Mouse (Mus musculus): ENCODE measurements around the gene Slc13a5. TPM values are rescaled to one million over a fixed set of nuclear protein-coding genes. Genes with fewer than 3 reads are reported as not detected.

Gene Slc13a5
- polyA plus RNA-seq, 1 experiment, result not detected

- Histone ChIP-seq H3K36me3 (replicated peaks; ENCODE audit: low read length) (no peaks in the 10 kb centered on the region), H3K27me3 (replicated peaks) (peaks cover 42% of the 10 kb centered on the region), H3K4me1 (peaks cover 8% of the 10 kb centered on the region), H3K9me3 (peaks cover 3% of the 10 kb centered on the region; the same call in 1 of the 2 replicates), H3K4me3 (replicated peaks) (no peak overlapping the region)
- TF ChIP-seq GATA1 (IDR thresholded peaks at IDR 0.05; ENCODE audit: borderline replicate concordance, low read length), result no peak
Measured at GRCm38 (mm10) chr11:72271761-72272160, 4.7 kb upstream of the Slc13a5 start.

- Histone ChIP-seq H3K9me3 (peaks cover 3% of the 10 kb centered on the region; the same call in 1 of the 2 replicates), H3K4me3 (replicated peaks) (peak overlapping the region; percentile 86), H3K4me1 (peaks cover 22% of the 10 kb centered on the region), H3K27me3 (replicated peaks) (peaks cover 78% of the 10 kb centered on the region), H3K36me3 (replicated peaks; ENCODE audit: low read length) (no peaks in the 10 kb centered on the region)
- TF ChIP-seq FLI1 (IDR thresholded peaks at IDR 0.05; ENCODE audit: low read length), result no peak
- no peak for TF ChIP-seq GATA1 (IDR thresholded peaks at IDR 0.05; ENCODE audit: borderline replicate concordance, low read length)
Measured at GRCm38 (mm10) chr11:72266207-72266959, 639 bp downstream of the Slc13a5 start.

DNA sequence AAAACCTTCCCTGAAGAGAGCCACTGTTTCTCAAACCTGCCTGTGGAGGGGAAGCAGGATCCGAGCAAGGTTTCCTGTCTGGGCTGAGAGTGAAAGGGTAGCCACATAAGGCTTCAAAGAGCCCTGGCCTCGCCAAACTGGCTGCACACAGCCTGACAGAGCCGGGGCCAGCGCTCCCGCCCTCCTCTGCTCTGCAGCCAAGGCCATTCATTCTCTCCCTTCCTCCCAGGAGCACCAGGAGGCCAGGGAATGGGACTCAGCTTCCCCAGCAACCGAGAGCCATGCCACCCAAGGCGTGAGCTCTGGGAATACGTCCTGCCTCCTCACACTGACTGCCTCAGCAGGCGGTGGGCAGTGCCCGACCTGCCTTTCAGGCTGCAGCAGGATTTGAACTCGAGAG, 1.5 kb downstream of the Slc13a5 start:
- H3K9me3 ChIP-seq, result peaks cover 3% of the 10 kb centered on the region; the same call in 1 of the 2 replicates
- H3K27me3 ChIP-seq (replicated peaks), result peaks cover 76% of the 10 kb centered on the region
- no peak for TF ChIP-seq FLI1 (IDR thresholded peaks at IDR 0.05; ENCODE audit: low read length)
- no peak for TF ChIP-seq GATA1 (IDR thresholded peaks at IDR 0.05; ENCODE audit: borderline replicate concordance, low read length)
- H3K36me3 ChIP-seq (replicated peaks; ENCODE audit: low read length), result no peaks in the 10 kb centered on the region
- H3K4me3 ChIP-seq (replicated peaks), result no peak overlapping the region
- H3K4me1 ChIP-seq, result peaks cover 22% of the 10 kb centered on the region

DNA sequence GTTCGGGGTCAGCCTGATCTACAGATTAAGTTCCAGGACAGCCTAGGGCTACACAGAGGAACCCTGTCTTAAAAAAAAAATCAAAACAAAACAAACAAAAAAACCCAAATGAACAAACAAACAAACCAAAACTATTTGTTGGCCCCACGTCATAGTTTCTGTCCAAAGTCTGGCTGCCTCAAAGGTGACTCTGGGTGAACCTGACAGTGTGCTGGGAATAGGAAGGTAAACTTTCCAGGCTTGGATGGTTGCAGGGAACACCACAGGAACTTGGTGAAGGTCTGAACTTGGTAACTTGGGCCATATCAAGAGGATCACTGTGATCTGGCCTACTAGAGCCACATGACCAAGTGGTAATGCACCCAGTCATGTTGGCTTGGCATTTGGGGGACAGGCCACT, 10.6 kb downstream of the Slc13a5 start:
- Histone ChIP-seq H3K4me3 (replicated peaks) (no peak overlapping the region), H3K4me1 (no peaks in the 10 kb centered on the region), H3K36me3 (replicated peaks; ENCODE audit: low read length) (no peaks in the 10 kb centered on the region), H3K27me3 (replicated peaks) (peaks cover 66% of the 10 kb centered on the region), H3K9me3 (no peaks in the 10 kb centered on the region)
- TF ChIP-seq FLI1 (IDR thresholded peaks at IDR 0.05; ENCODE audit: low read length), result no peak
- TF ChIP-seq GATA1 (IDR thresholded peaks at IDR 0.05; ENCODE audit: borderline replicate concordance, low read length), result no peak

DNA sequence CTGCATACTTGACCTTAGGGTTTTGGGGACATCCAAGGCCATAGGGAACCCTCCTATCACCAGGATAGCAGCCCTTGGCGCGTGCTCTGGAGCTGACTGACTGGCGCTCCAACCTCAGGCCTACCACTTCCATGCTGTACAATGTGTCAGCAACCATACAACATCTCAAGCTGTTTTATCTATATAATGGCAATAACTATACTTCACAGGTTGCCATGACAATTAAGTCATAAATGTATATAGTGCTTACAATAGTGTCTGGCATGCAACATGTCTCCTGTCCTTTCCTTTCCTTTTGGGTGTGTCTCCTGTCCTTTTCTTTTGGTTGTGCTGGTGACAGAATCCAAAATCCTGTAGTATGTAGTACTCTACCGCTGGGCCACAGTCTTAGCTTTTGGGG, 11.4 kb downstream of the Slc13a5 start:
- TF ChIP-seq FLI1 (IDR thresholded peaks at IDR 0.05; ENCODE audit: low read length), result no peak
- no peak for TF ChIP-seq GATA1 (IDR thresholded peaks at IDR 0.05; ENCODE audit: borderline replicate concordance, low read length)
- no peak overlapping the region for H3K4me3 ChIP-seq (replicated peaks)
- H3K27me3 ChIP-seq (replicated peaks), result peaks cover 63% of the 10 kb centered on the region
- H3K9me3 ChIP-seq, result no peaks in the 10 kb centered on the region
- H3K36me3 ChIP-seq (replicated peaks; ENCODE audit: low read length), result no peaks in the 10 kb centered on the region
- no peaks in the 10 kb centered on the region for H3K4me1 ChIP-seq

DNA sequence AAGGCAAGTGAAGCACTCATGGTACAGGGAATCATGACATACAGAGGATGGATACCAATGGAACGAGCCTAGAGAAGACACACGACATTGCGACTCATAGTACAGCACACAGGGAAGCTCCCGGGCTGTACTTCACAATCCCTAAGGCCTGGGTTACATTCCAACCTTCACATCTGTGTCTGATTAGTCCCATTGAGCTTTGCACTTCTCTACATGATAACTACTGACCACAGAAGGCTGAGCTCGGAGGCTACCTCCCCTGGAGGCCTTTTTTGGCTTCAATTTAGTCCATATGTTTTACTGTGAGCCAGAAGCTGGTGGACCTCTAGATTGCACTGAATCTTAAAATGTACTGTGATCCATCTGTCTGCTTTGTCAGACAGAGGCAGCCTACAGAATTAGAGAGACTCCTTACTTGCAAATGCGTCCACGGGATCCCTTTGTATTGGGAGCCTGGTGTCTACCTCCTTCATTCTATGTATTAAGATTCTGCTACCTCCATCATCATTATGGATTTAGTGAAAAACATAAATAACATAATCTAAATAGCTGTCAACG, 21.7 kb downstream of the Slc13a5 start:
- no peak overlapping the region for H3K4me3 ChIP-seq (replicated peaks)
- H3K9me3 ChIP-seq, result no peaks in the 10 kb centered on the region
- H3K27me3 ChIP-seq (replicated peaks), result peaks cover 50% of the 10 kb centered on the region
- no peaks in the 10 kb centered on the region for H3K4me1 ChIP-seq
- TF ChIP-seq GATA1 (IDR thresholded peaks at IDR 0.05; ENCODE audit: borderline replicate concordance, low read length) (no peak), FLI1 (IDR thresholded peaks at IDR 0.05; ENCODE audit: low read length) (no peak)
- no peaks in the 10 kb centered on the region for H3K36me3 ChIP-seq (replicated peaks; ENCODE audit: low read length)

GRCm38 (mm10) chr11:72240062-72240860, 26.8 kb downstream of the Slc13a5 start:
- Histone ChIP-seq H3K4me3 (replicated peaks) (no peak overlapping the region), H3K9me3 (no peaks in the 10 kb centered on the region), H3K36me3 (replicated peaks; ENCODE audit: low read length) (no peaks in the 10 kb centered on the region), H3K27me3 (replicated peaks) (peaks cover 38% of the 10 kb centered on the region), H3K4me1 (no peaks in the 10 kb centered on the region)
- TF ChIP-seq GATA1 (IDR thresholded peaks at IDR 0.05; ENCODE audit: borderline replicate concordance, low read length) (no peak), FLI1 (IDR thresholded peaks at IDR 0.05; ENCODE audit: low read length) (no peak)

- no peak overlapping the region for H3K4me3 ChIP-seq (replicated peaks)
- TF ChIP-seq GATA1 (IDR thresholded peaks at IDR 0.05; ENCODE audit: borderline replicate concordance, low read length), result no peak
- TF ChIP-seq FLI1 (IDR thresholded peaks at IDR 0.05; ENCODE audit: low read length), result no peak
- peaks cover 43% of the 10 kb centered on the region for H3K27me3 ChIP-seq (replicated peaks)
- H3K4me1 ChIP-seq, result no peaks in the 10 kb centered on the region
- H3K36me3 ChIP-seq (replicated peaks; ENCODE audit: low read length), result no peaks in the 10 kb centered on the region
- H3K9me3 ChIP-seq, result no peaks in the 10 kb centered on the region
Measured at GRCm38 (mm10) chr11:72234013-72234412, 33.0 kb downstream of the Slc13a5 start.

GRCm38 (mm10) chr11:72232991-72233390, 34.0 kb downstream of the Slc13a5 start:
- TF ChIP-seq FLI1 (IDR thresholded peaks at IDR 0.05; ENCODE audit: low read length) (no peak), GATA1 (IDR thresholded peaks at IDR 0.05; ENCODE audit: borderline replicate concordance, low read length) (no peak)
- Histone ChIP-seq H3K4me3 (replicated peaks) (no peak overlapping the region), H3K4me1 (no peaks in the 10 kb centered on the region), H3K36me3 (replicated peaks; ENCODE audit: low read length) (no peaks in the 10 kb centered on the region), H3K27me3 (replicated peaks) (peaks cover 49% of the 10 kb centered on the region), H3K9me3 (no peaks in the 10 kb centered on the region)

DNA sequence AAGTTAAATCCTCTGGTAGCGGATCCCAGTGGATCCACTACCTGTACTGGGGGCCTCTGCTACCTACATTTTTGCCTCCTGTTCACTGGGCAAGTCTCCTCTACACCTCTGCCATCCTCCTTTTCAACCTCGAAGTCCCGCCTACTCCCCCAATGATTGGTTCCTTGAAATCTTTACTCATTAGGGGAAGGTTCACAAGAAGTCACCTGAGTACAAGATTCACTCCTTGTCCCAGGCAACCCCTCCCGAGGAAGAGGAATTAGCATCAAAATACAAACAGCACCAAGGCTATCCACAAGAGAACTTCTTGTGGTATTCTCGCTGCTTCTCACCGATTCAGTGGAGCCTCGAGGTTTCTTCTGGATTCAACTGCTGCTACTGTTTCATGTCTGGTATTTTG, 35.0 kb downstream of the Slc13a5 start:
- Histone ChIP-seq H3K27me3 (replicated peaks) (peaks cover 56% of the 10 kb centered on the region), H3K4me1 (no peaks in the 10 kb centered on the region), H3K36me3 (replicated peaks; ENCODE audit: low read length) (no peaks in the 10 kb centered on the region), H3K9me3 (no peaks in the 10 kb centered on the region), H3K4me3 (replicated peaks) (no peak overlapping the region)
- no peak for TF ChIP-seq FLI1 (IDR thresholded peaks at IDR 0.05; ENCODE audit: low read length)
- no peak for TF ChIP-seq GATA1 (IDR thresholded peaks at IDR 0.05; ENCODE audit: borderline replicate concordance, low read length)

Data from megakaryocyte, embryonic 14.5 days (primary cell).